Mouse (Mus musculus) G1E (cell line): Measurements from ENCODE around the gene Itpr3.
A peak's percentile ranks its signal among the peaks of the same experiment; 100 is the strongest.

Experiments used
- CTCF ChIP-seq: IDR thresholded peaks from 2 replicates; pipeline ENCODE4 v1.5.1; 2012; ENCODE audit warnings: low read depth, low read length, inconsistent platforms, mixed read lengths
- GATA1 ChIP-seq: IDR thresholded peaks from 2 replicates; pipeline ENCODE4 v1.6.1; 2012; ENCODE audit warnings: borderline replicate concordance, low read length, inconsistent platforms, mixed read lengths
- TAL1 ChIP-seq: conservative IDR thresholded peaks from 2 replicates; pipeline ENCODE4 v1.6.1; 2012; ENCODE audit warnings: low read depth, low read length, inconsistent platforms, mixed read lengths

- no peak for TF ChIP-seq GATA1
- no peak for TF ChIP-seq CTCF
- TF ChIP-seq TAL1: peak; percentile 96
Observed at GRCm38 (mm10) chr17:27152976-27153723, 96.0 kb downstream of the Itpr3 start.
